Mouse (Mus musculus) T-helper 2 cell (primary cell): Measurements from ENCODE around the gene Tnfrsf13c.
"Not testable (repeated sequence)": the region's sequence is repeated elsewhere in the genome, so short reads cannot be mapped to it uniquely, and the experiment has no call there.

ENCODE experiments used
- in situ Hi-C: fragments of 300-600 bp; cut with MboI, MseI; formaldehyde crosslinking; loops from one replicate; pipeline ENCODE4 v1.15.1; 2025; ENCODE audit warnings: high pct_unique_total_duplicates

The Tnfrsf13c gene

GRCm38 (mm10) chr15:82223657-82224601 is at the start of gene Tnfrsf13c:
Gene Tnfrsf13c, minus strand, starts transcription at chr15:82224369.
- in situ Hi-C loops, result no loop called here

DNA sequence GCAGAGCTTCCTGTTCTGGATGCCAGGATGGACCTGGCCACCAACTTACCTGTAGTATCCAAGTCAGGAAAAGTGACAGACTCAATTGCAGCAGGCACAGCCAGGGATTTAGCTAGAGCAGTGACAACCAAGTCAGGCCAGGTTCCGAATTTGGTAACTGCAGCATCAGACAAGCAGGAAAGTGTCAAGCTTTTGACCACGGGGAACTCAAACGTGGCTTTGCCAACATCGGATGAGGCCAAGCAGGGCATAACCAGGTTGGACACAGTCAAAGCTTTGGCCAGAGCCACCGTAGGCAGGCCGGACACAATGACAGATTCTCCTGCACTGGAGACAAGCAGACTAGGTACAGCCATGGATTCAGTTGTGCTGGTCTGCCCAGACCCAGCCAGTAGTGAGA is 48.1 kb upstream of the Tnfrsf13c start:
- in situ Hi-C loops, result no loop called here

DNA sequence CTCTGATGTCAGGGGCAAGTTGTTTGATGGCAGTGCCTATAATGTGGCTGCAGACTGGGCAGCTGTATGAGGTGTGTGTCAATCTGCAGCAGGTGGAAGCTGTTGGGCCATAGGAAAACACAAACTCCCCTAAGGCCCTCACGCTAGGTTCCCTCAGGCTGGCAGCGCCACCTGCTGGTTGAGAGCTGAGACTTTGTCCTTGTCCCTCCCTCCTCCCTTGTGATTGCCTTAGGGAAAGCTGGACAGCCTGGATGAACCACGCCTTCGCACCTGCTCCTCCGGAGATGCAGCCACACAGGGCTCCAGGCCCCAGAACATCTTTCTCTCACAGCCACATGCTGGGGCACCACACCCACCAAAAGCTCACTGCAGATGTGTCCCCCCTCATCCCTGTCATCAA is 47.0 kb upstream of the Tnfrsf13c start:
- in situ Hi-C loops, result no loop called here

- in situ Hi-C loops, result loop anchor here (5.0 kb wide), 1 partner anchor 124 kb away; the partner anchor contains the start of gene Cyp2d11
Observed at GRCm38 (mm10) chr15:82268783-82269182, 44.6 kb upstream of the Tnfrsf13c start.

- in situ Hi-C loops, result loop anchor here (5.0 kb wide), 1 partner anchor 124 kb away; the partner anchor contains the start of gene Cyp2d11
Observed at GRCm38 (mm10) chr15:82268185-82268584, 44.0 kb upstream of the Tnfrsf13c start.

DNA sequence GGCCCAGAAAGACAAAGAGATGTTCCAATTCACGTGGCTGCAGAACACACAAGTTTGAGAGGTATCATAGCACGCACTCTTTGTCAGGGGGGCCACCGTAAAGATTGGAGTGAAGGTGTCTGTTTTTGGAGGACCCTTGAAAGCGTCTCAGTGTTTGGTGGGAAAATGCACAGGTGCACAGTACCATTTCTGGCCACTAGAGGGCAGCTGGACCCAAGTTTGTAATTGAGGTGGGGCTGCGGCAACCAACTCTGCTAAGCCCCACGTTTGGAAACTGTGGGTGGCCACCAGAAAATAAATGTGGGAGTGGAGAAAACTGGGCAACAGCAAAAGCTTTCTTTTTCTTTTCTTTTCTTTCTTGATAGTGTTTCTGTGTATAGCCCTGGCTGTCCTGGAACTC is 42.2 kb upstream of the Tnfrsf13c start:
- in situ Hi-C loops, result loop anchor here (5.0 kb wide), 1 partner anchor 126 kb away; the partner anchor contains the start of gene Cyp2d11

DNA sequence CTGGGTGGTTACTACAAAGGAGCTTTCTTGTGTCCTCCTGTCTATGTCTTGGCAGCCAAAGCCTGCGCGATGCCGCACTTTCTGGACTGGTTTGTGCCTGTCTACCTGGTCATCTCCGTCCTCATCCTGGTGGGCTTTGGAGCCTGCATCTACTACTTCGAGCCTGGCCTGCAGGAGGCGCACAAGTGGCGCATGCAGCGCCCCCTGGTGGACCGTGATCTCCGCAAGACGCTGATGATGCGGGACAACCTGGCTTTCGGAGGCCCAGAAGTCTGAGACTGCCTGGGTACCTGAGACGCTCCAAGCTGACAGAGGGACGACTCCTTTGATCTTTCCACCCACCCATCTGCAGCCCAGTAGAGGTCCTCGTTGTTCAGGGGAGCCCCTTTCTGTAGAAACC is 35.3 kb upstream of the Tnfrsf13c start:
- in situ Hi-C loops, result no loop called here

GRCm38 (mm10) chr15:82255944-82256383 is 31.8 kb upstream of the Tnfrsf13c start:
- in situ Hi-C loops, result no loop called here

DNA sequence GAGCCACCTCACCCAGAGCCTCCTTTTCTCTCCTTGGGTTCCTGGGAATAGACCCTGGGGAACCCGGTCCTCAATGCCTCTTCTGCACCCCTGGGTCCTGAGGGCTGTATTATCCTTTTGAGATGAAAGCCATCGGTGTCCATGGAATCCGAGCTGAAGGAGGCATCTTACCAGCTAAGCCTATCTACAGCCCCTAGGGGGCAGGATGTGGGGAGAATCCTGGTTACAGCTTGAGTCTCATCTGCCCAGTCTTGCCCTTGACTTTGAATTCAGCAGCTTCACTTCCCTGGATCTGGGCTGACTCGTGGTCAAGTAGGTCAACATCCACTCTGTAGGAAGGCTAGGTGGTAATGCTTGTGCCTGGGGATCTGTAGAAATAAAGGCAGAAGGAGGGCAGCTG is 31.1 kb upstream of the Tnfrsf13c start:
- in situ Hi-C loops, result no loop called here

- in situ Hi-C loops, result no loop called here
Observed at GRCm38 (mm10) chr15:82252097-82252496, 27.9 kb upstream of the Tnfrsf13c start, which contains the start of gene 1500009C09Rik. Gene 1500009C09Rik, plus strand, starts transcription at chr15:82252397.

DNA sequence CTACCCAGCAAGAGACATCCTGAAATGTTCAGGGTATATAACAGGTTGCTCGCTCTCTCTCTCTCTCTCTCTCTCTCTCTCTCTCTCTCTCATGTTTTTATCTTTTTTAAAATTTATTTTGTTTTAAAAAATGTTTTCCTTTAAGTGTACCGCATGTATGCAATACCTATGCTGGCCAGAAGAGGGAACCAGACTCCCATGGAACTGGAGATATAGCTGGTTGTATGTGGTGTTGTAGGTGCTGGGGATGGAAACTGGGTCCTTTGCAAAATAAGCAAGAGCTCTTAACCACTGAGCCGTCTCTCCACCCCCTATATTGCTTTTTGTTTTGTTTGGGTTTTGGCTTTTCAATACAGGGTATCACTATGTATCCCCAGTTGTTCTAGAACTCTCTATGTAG is 27.4 kb upstream of the Tnfrsf13c start:
- in situ Hi-C loops, result no loop called here

DNA sequence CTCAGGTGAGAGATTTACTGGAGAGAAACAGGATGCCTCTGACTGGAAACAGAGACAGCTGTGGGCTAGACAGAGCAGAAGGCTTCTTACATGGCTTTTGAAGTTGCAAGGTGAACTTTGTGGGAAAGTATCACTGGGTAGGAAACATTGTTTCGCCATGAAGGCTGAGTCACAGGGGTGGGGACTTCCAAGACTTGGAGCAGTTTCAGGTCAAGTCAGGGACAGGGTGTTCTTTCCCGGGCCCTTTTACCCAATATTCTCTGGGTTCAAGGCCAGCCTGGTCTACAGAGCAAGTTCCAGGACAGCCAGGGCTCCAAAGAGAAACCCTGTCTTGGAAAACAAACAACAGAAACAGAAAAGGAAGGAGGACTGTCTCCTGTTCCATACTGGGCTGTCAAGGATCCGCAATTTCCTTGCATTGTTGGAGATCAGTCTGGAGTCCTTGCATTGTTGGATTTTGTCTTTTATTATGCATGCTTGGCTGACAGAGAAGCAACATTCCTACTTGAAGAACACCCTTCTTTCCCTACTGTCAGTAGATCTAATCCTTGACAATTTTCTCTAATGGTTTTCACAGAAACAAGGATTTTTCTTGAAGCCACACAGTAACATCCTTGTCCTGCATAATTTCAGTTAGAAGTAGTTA is 23.1 kb upstream of the Tnfrsf13c start:
- in situ Hi-C loops, result no loop called here

DNA sequence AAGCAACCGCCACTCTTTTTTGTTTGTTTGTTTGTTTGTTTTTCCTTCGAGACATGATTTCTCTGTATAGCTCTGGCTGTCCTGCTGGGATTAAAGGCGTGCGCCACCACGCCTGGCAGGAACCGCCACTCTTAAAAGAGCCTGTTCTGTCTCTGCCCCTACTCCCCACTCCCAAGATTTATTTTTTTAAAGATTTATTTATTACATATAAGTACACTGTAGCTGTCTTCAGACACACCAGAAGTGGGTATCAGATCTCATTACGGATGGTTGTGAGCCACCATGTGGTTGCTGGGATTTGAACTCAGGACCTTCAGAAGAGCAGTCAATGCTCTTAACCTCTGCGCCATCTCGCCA is 20.6 kb upstream of the Tnfrsf13c start:
- in situ Hi-C loops, result not testable (repeated sequence)

DNA sequence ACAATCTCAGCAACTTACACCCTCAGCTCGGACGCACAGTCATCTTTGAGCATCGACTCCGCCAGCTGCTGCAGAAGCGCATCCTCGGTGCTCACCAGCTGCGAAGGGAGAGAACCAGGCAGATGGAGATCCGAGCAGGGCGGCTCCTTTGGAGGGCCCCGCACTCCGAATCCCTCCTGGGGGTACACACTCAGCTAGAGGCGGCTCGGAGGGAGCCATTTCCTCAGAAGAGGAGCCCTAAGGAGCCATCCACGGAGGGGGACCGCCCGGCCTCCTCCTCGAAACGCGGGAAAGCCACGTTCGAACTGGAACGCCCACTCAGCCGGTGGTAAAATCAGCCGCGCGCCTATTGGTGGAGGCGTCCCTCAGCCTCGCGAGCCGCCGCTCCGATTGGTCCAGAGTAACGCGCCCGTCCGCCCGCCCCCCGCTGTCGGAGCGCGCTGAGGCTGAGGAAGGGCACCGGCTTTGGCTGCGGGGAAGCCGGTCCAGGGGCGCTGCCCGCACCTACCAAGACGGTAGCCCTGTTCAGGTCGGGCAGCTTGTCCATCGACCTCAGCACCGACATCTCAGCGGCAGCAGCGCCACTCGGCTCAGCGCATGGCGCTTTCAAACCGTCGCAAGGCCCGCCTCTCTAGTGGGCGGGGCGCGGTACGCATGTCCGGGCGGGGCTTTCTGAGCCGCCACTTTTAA is 20.1 kb upstream of the Tnfrsf13c start, which contains the start of gene Cenpm:
Cenpm (minus strand) TSS at position 634 of the 690 bp plus-strand sequence.
- in situ Hi-C loops, result no loop called here

GRCm38 (mm10) chr15:82243742-82244114 is 19.6 kb upstream of the Tnfrsf13c start:
- in situ Hi-C loops, result no loop called here

GRCm38 (mm10) chr15:82243311-82243710 is 19.1 kb upstream of the Tnfrsf13c start:
- in situ Hi-C loops, result no loop called here

GRCm38 (mm10) chr15:82236565-82236964 is 12.4 kb upstream of the Tnfrsf13c start:
- in situ Hi-C loops, result loop anchor here (5.0 kb wide), 1 partner anchor 104 kb away; no protein-coding TSS in a partner anchor

- in situ Hi-C loops, result loop anchor here (5.0 kb wide), 1 partner anchor 103 kb away; no protein-coding TSS in a partner anchor
Observed at GRCm38 (mm10) chr15:82235661-82236060, 11.5 kb upstream of the Tnfrsf13c start.

- in situ Hi-C loops, result loop anchor here (5.0 kb wide), 1 partner anchor 170 kb away; no protein-coding TSS in a partner anchor
Observed at GRCm38 (mm10) chr15:82232651-82233050, 8.5 kb upstream of the Tnfrsf13c start.

GRCm38 (mm10) chr15:82231591-82232378 is 7.6 kb upstream of the Tnfrsf13c start:
- in situ Hi-C loops, result loop anchor here (5.0 kb wide), 1 partner anchor 169 kb away; no protein-coding TSS in a partner anchor

- in situ Hi-C loops, result loop anchor here (5.0 kb wide), 1 partner anchor 169 kb away; no protein-coding TSS in a partner anchor
Observed at GRCm38 (mm10) chr15:82231100-82231499, 6.9 kb upstream of the Tnfrsf13c start.
